Comparison of ENCODE assay signal across 20 mouse cellular contexts in the genomic region with DNA sequence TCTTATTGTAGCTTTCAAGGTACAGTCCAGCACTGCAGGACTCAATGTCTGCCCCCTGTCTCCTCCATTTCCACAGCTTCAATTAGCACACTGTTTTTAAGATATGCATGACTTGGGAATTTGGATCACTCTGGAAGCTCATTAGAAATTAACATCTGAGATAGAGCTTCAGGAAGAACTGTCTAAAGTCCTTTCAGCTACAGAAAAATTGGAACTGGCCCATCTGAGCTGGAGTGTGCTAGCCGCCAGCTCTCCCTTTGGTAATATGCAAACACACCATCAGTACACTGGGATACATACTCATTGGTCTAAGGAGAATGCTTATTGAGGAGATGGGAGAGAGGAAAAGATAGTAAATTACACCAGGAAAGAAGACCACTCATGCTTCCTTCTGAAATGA. TPM values are rescaled to one million over a fixed set of nuclear protein-coding genes. Genes with fewer than 3 reads are reported as not detected.
"Had no signal": no experiment of that assay in that cellular context is flagged by ENCODE, and none has a peak within 500 bp of the region (broad histone marks: within the 10 kb centered on the region; RNA-seq: fewer than 3 reads in every experiment).

No protein-coding gene starts in this region.

- H3K27me3 ChIP-seq: lung, embryonic 15.5 days; megakaryocyte, embryonic 14.5 days; midbrain, embryonic 13.5 days; midbrain, embryonic 15.5 days; neural tube, embryonic 12.5 days; stomach, embryonic 15.5 days had no signal

- H3K4me2 ChIP-seq: lung, embryonic 15.5 days; midbrain, embryonic 11.5 days; midbrain, embryonic 13.5 days; midbrain, embryonic 15.5 days; neural tube, embryonic 12.5 days; stomach, embryonic 15.5 days had no signal

- H3K4me3 ChIP-seq: lung, embryonic 15.5 days; megakaryocyte, embryonic 14.5 days; midbrain, embryonic 13.5 days; midbrain, embryonic 15.5 days; neural tube, embryonic 12.5 days; stomach, embryonic 15.5 days had no signal

- H3K9ac ChIP-seq: lung, embryonic 15.5 days; midbrain, embryonic 13.5 days; midbrain, embryonic 15.5 days; neural tube, embryonic 12.5 days; stomach, embryonic 15.5 days had no signal

- ATAC-seq: lung, postnatal 0 days; midbrain, embryonic 13.5 days; midbrain, embryonic 15.5 days had no signal

- H3K27ac ChIP-seq: lung, embryonic 15.5 days; macrophage; midbrain, embryonic 13.5 days; neural tube, embryonic 12.5 days; stomach, embryonic 15.5 days; stomach, postnatal 0 days had no signal

- H3K36me3 ChIP-seq: lung, embryonic 15.5 days; midbrain, embryonic 13.5 days; midbrain, embryonic 15.5 days; neural tube, embryonic 12.5 days; stomach, embryonic 15.5 days had no signal

- H3K9me3 ChIP-seq: lung, embryonic 15.5 days; midbrain, embryonic 13.5 days; midbrain, embryonic 15.5 days; neural tube, embryonic 12.5 days; stomach, embryonic 15.5 days had no signal

- DNase-seq: lung, adult 2 months; lung, postnatal 14 days; lung, postnatal 36 days; right cerebral cortex, postnatal 14 days; thymus, adult 2 months; thymus, postnatal 25 days; thymus, postnatal 4 days had no signal

- H3K4me1 ChIP-seq: lung, embryonic 15.5 days; megakaryocyte, embryonic 14.5 days; midbrain, embryonic 15.5 days; neural tube, embryonic 12.5 days; stomach, embryonic 15.5 days had no signal

RNA-seq across cellular contexts. Expression of gene Sntg2, which starts 25.1 kb away (rescaled TPM):
- total RNA-seq: megakaryocyte progenitor cell, adult 5-6 weeks; monocyte, adult 5-6 weeks; neutrophil, adult 5-6 weeks had no signal
- polyA plus RNA-seq: macrophage had no signal
